Mouse (Mus musculus): ENCODE data around the gene Rnf157. TPM values are rescaled to one million over a fixed set of nuclear protein-coding genes. Genes with fewer than 3 reads are reported as not detected.

Rnf157 gene
- polyA plus RNA-seq, 1 experiment from 2014 or later = 20.8 TPM

- ATAC-seq (ENCODE audit: insufficient number of reproducible peaks, low FRiP score, low TSS enrichment, low read depth) (peak; percentile 86), DNase-seq (ENCODE audit: low spot score) (peak; percentile 98)
- Histone ChIP-seq H3K4me1 (ENCODE audit: control insufficient read depth, insufficient read depth, low read length) (peaks cover 8% of the 10 kb centered on the region), H3K36me3 (ENCODE audit: control insufficient read depth, insufficient read depth, low read length) (peaks cover 11% of the 10 kb centered on the region; the same call in 1 of the 2 replicates), H3K27me3 (ENCODE audit: control insufficient read depth, insufficient read depth, low read length) (no peaks in the 10 kb centered on the region), H3K4me2 (ENCODE audit: low read depth, severe bottlenecking) (peak overlapping the region; percentile 79), H3K9me3 (ENCODE audit: control insufficient read depth, low read length) (no peaks in the 10 kb centered on the region), H3K27ac (replicated peaks; ENCODE audit: low read depth, low read length) (no peak overlapping the region), H3K4me3 (ENCODE audit: low read depth, low read length) (peak overlapping the region; percentile 85), H3K9ac (ENCODE audit: low read length) (peak overlapping the region; percentile 68)
- 2% methylated on average over 53 of the region's 53 CpGs for WGBS
Observed at GRCm38 (mm10) chr11:116306126-116306982, 106.5 kb downstream of the Rnf157 start.

- H3K9ac ChIP-seq (ENCODE audit: low read length) = no peak overlapping the region
- peak overlapping the region; percentile 79; the same call in 1 of the 2 replicates for H3K4me2 ChIP-seq (ENCODE audit: low read depth, severe bottlenecking)
- no peak overlapping the region for H3K27ac ChIP-seq (replicated peaks; ENCODE audit: low read depth, low read length)
- 100% methylated on average over 2 of the region's 2 CpGs for WGBS
- H3K27me3 ChIP-seq (ENCODE audit: control insufficient read depth, insufficient read depth, low read length) = no peaks in the 10 kb centered on the region
- peak overlapping the region; percentile 85; the same call in 1 of the 2 replicates for H3K4me3 ChIP-seq (ENCODE audit: low read depth, low read length)
- H3K9me3 ChIP-seq (ENCODE audit: control insufficient read depth, low read length) = no peaks in the 10 kb centered on the region
- peaks cover 8% of the 10 kb centered on the region for H3K4me1 ChIP-seq (ENCODE audit: control insufficient read depth, insufficient read depth, low read length)
- DNase-seq (ENCODE audit: low spot score) (no peak), ATAC-seq (ENCODE audit: insufficient number of reproducible peaks, low FRiP score, low TSS enrichment, low read depth) (no peak)
- H3K36me3 ChIP-seq (ENCODE audit: control insufficient read depth, insufficient read depth, low read length) = peaks cover 11% of the 10 kb centered on the region; the same call in 1 of the 2 replicates
Observed at GRCm38 (mm10) chr11:116305423-116305822, 107.4 kb downstream of the Rnf157 start.

GRCm38 (mm10) chr11:116298621-116299020 is 114.2 kb downstream of the Rnf157 start:
- DNase-seq (ENCODE audit: low spot score) = no peak
- Histone ChIP-seq H3K4me2 (ENCODE audit: low read depth, severe bottlenecking) (no peak overlapping the region), H3K4me3 (ENCODE audit: low read depth, low read length) (no peak overlapping the region), H3K36me3 (ENCODE audit: control insufficient read depth, insufficient read depth, low read length) (peaks cover 14% of the 10 kb centered on the region), H3K9me3 (ENCODE audit: control insufficient read depth, low read length) (no peaks in the 10 kb centered on the region), H3K27me3 (ENCODE audit: control insufficient read depth, insufficient read depth, low read length) (no peaks in the 10 kb centered on the region), H3K27ac (replicated peaks; ENCODE audit: low read depth, low read length) (no peak overlapping the region), H3K4me1 (ENCODE audit: control insufficient read depth, insufficient read depth, low read length) (no peaks in the 10 kb centered on the region), H3K9ac (ENCODE audit: low read length) (no peak overlapping the region)
- WGBS = 88% methylated on average over 6 of the region's 6 CpGs
- ATAC-seq (ENCODE audit: insufficient number of reproducible peaks, low FRiP score, low TSS enrichment, low read depth) = no peak

GRCm38 (mm10) chr11:116298221-116298620 is 114.6 kb downstream of the Rnf157 start:
- H3K9me3 ChIP-seq (ENCODE audit: control insufficient read depth, low read length) = no peaks in the 10 kb centered on the region
- DNase-seq (ENCODE audit: low spot score) (no peak), ATAC-seq (ENCODE audit: insufficient number of reproducible peaks, low FRiP score, low TSS enrichment, low read depth) (no peak)
- H3K27me3 ChIP-seq (ENCODE audit: control insufficient read depth, insufficient read depth, low read length) = no peaks in the 10 kb centered on the region
- no peak overlapping the region for H3K4me2 ChIP-seq (ENCODE audit: low read depth, severe bottlenecking)
- H3K4me1 ChIP-seq (ENCODE audit: control insufficient read depth, insufficient read depth, low read length) = no peaks in the 10 kb centered on the region
- H3K4me3 ChIP-seq (ENCODE audit: low read depth, low read length) = no peak overlapping the region
- WGBS = 89% methylated on average over 11 of the region's 11 CpGs
- H3K27ac ChIP-seq (replicated peaks; ENCODE audit: low read depth, low read length) = no peak overlapping the region
- H3K36me3 ChIP-seq (ENCODE audit: control insufficient read depth, insufficient read depth, low read length) = peaks cover 13% of the 10 kb centered on the region
- no peak overlapping the region for H3K9ac ChIP-seq (ENCODE audit: low read length)

- peaks cover 11% of the 10 kb centered on the region for H3K36me3 ChIP-seq (ENCODE audit: control insufficient read depth, insufficient read depth, low read length)
- 86% methylated on average over 3 of the region's 3 CpGs for WGBS
- DNase-seq (ENCODE audit: low spot score) = no peak
- no peaks in the 10 kb centered on the region for H3K4me1 ChIP-seq (ENCODE audit: control insufficient read depth, insufficient read depth, low read length)
- no peak for ATAC-seq (ENCODE audit: insufficient number of reproducible peaks, low FRiP score, low TSS enrichment, low read depth)
- no peaks in the 10 kb centered on the region for H3K9me3 ChIP-seq (ENCODE audit: control insufficient read depth, low read length)
- no peak overlapping the region for H3K27ac ChIP-seq (replicated peaks; ENCODE audit: low read depth, low read length)
- no peak overlapping the region for H3K9ac ChIP-seq (ENCODE audit: low read length)
- H3K4me2 ChIP-seq (ENCODE audit: low read depth, severe bottlenecking) = no peak overlapping the region
- no peak overlapping the region for H3K4me3 ChIP-seq (ENCODE audit: low read depth, low read length)
- no peaks in the 10 kb centered on the region for H3K27me3 ChIP-seq (ENCODE audit: control insufficient read depth, insufficient read depth, low read length)
Observed at GRCm38 (mm10) chr11:116297017-116297416, 115.8 kb downstream of the Rnf157 start.

- Histone ChIP-seq H3K27ac (replicated peaks; ENCODE audit: low read depth, low read length) (no peak overlapping the region), H3K9me3 (ENCODE audit: control insufficient read depth, low read length) (no peaks in the 10 kb centered on the region), H3K9ac (ENCODE audit: low read length) (no peak overlapping the region), H3K4me3 (ENCODE audit: low read depth, low read length) (no peak overlapping the region), H3K36me3 (ENCODE audit: control insufficient read depth, insufficient read depth, low read length) (peaks cover 9% of the 10 kb centered on the region), H3K27me3 (ENCODE audit: control insufficient read depth, insufficient read depth, low read length) (no peaks in the 10 kb centered on the region), H3K4me2 (ENCODE audit: low read depth, severe bottlenecking) (no peak overlapping the region), H3K4me1 (ENCODE audit: control insufficient read depth, insufficient read depth, low read length) (no peaks in the 10 kb centered on the region)
- 85% methylated on average over 8 of the region's 8 CpGs for WGBS
- DNase-seq (ENCODE audit: low spot score) = no peak
- ATAC-seq (ENCODE audit: insufficient number of reproducible peaks, low FRiP score, low TSS enrichment, low read depth) = no peak
Observed at GRCm38 (mm10) chr11:116296191-116296734, 116.6 kb downstream of the Rnf157 start.

GRCm38 (mm10) chr11:116294319-116294718 is 118.5 kb downstream of the Rnf157 start:
- Histone ChIP-seq H3K4me3 (ENCODE audit: low read depth, low read length) (no peak overlapping the region), H3K27ac (replicated peaks; ENCODE audit: low read depth, low read length) (no peak overlapping the region; the same call in 1 of the 2 replicates)
- 29% methylated on average over 5 of the region's 5 CpGs for WGBS

GRCm38 (mm10) chr11:116293538-116294137 is 119.2 kb downstream of the Rnf157 start:
- ATAC-seq (ENCODE audit: insufficient number of reproducible peaks, low FRiP score, low TSS enrichment, low read depth) = no peak
- H3K27ac ChIP-seq (replicated peaks; ENCODE audit: low read depth, low read length) = no peak overlapping the region
- peaks cover 4% of the 10 kb centered on the region for H3K36me3 ChIP-seq (ENCODE audit: control insufficient read depth, insufficient read depth, low read length)

More at GRCm38 (mm10) chr11:116294319-116294718, 118.5 kb downstream of the Rnf157 start:
- no peaks in the 10 kb centered on the region for H3K4me1 ChIP-seq (ENCODE audit: control insufficient read depth, insufficient read depth, low read length)
- peak; percentile 72 for DNase-seq (ENCODE audit: low spot score)
- H3K9me3 ChIP-seq (ENCODE audit: control insufficient read depth, low read length) = no peaks in the 10 kb centered on the region
- H3K9ac ChIP-seq (ENCODE audit: low read length) = no peak overlapping the region
- peaks cover 5% of the 10 kb centered on the region for H3K36me3 ChIP-seq (ENCODE audit: control insufficient read depth, insufficient read depth, low read length)
- no peak for ATAC-seq (ENCODE audit: insufficient number of reproducible peaks, low FRiP score, low TSS enrichment, low read depth)
- H3K27me3 ChIP-seq (ENCODE audit: control insufficient read depth, insufficient read depth, low read length) = no peaks in the 10 kb centered on the region
- H3K4me2 ChIP-seq (ENCODE audit: low read depth, severe bottlenecking) = no peak overlapping the region

More at GRCm38 (mm10) chr11:116293538-116294137, 119.2 kb downstream of the Rnf157 start:
- no peak for DNase-seq (ENCODE audit: low spot score)
- Histone ChIP-seq H3K27me3 (ENCODE audit: control insufficient read depth, insufficient read depth, low read length) (no peaks in the 10 kb centered on the region), H3K4me1 (ENCODE audit: control insufficient read depth, insufficient read depth, low read length) (no peaks in the 10 kb centered on the region), H3K4me2 (ENCODE audit: low read depth, severe bottlenecking) (no peak overlapping the region), H3K9me3 (ENCODE audit: control insufficient read depth, low read length) (no peaks in the 10 kb centered on the region), H3K9ac (ENCODE audit: low read length) (no peak overlapping the region), H3K4me3 (ENCODE audit: low read depth, low read length) (no peak overlapping the region)
- WGBS = 86% methylated on average over 12 of the region's 12 CpGs
